Comparison of ENCODE assay signal across 21 mouse cellular contexts in genomic region chr9:36694276-36694675, GRCm38 (mm10). TPM values are rescaled to one million over a fixed set of nuclear protein-coding genes. Genes with fewer than 3 reads are reported as not detected.
"Had no signal": no experiment of that assay in that cellular context is flagged by ENCODE, and none has a peak within 500 bp of the region (broad histone marks: within the 10 kb centered on the region; RNA-seq: fewer than 3 reads in every experiment).

No protein-coding gene starts in this region.

- DNase-seq: lung, embryonic 14.5 days; right cerebral cortex, postnatal 14 days; thymus, adult 2 months; thymus, postnatal 25 days; thymus, postnatal 4 days had no signal

- H3K4me1 ChIP-seq: liver, embryonic 12.5 days; megakaryocyte, embryonic 14.5 days; midbrain, embryonic 13.5 days; midbrain, embryonic 15.5 days; neural tube, embryonic 12.5 days; stomach, embryonic 15.5 days had no signal

- H3K27me3 ChIP-seq: liver, embryonic 12.5 days; megakaryocyte, embryonic 14.5 days; midbrain, embryonic 13.5 days; midbrain, embryonic 15.5 days; neural tube, embryonic 12.5 days; stomach, embryonic 15.5 days had no signal

- H3K9ac ChIP-seq: liver, embryonic 12.5 days; liver, embryonic 14.5 days; lung, embryonic 14.5 days; midbrain, embryonic 13.5 days; midbrain, embryonic 15.5 days; neural tube, embryonic 12.5 days; stomach, embryonic 15.5 days had no signal

- ATAC-seq: liver, embryonic 12.5 days; midbrain, embryonic 13.5 days; midbrain, embryonic 15.5 days had no signal

- H3K27ac ChIP-seq: liver, embryonic 12.5 days; liver, embryonic 14.5 days; macrophage; midbrain, embryonic 13.5 days; midbrain, embryonic 15.5 days; neural tube, embryonic 12.5 days; stomach, embryonic 15.5 days; stomach, postnatal 0 days had no signal

- H3K4me2 ChIP-seq: liver, embryonic 12.5 days; lung, embryonic 14.5 days; midbrain, embryonic 11.5 days; midbrain, embryonic 13.5 days; midbrain, embryonic 15.5 days; neural tube, embryonic 12.5 days; stomach, embryonic 15.5 days had no signal

- H3K9me3 ChIP-seq: liver, embryonic 12.5 days; midbrain, embryonic 13.5 days; midbrain, embryonic 15.5 days; neural tube, embryonic 12.5 days; stomach, embryonic 15.5 days had no signal

- H3K4me3 ChIP-seq: liver, embryonic 12.5 days; megakaryocyte, embryonic 14.5 days; midbrain, embryonic 13.5 days; midbrain, embryonic 15.5 days; neural tube, embryonic 12.5 days; stomach, embryonic 15.5 days had no signal

- H3K36me3 ChIP-seq: liver, embryonic 12.5 days; midbrain, embryonic 13.5 days; midbrain, embryonic 15.5 days; neural tube, embryonic 12.5 days; stomach, embryonic 15.5 days had no signal

RNA-seq across cellular contexts. Expression of gene Acrv1, which starts 1.3 kb away (rescaled TPM):
- polyA plus RNA-seq: liver, adult 2 months; liver, embryonic 12.5 days; liver, embryonic 14.5 days; liver, embryonic 16.5 days; lung, embryonic 14.5 days; lung, embryonic 16.5 days; macrophage; midbrain, embryonic 11.5 days; midbrain, embryonic 13.5 days; midbrain, embryonic 15.5 days; midbrain, postnatal 0 days; neural tube, embryonic 12.5 days; neural tube, embryonic 14.5 days; spleen, adult 2 months; stomach, embryonic 15.5 days; stomach, postnatal 0 days had no signal

RNA-seq across cellular contexts. Expression of gene A630095E13Rik, which starts 51.1 kb away (rescaled TPM):
- polyA plus RNA-seq: liver, adult 2 months; liver, embryonic 12.5 days; liver, embryonic 14.5 days; liver, embryonic 16.5 days; lung, embryonic 14.5 days; lung, embryonic 16.5 days; macrophage; midbrain, embryonic 11.5 days; midbrain, embryonic 13.5 days; midbrain, embryonic 15.5 days; midbrain, postnatal 0 days; neural tube, embryonic 12.5 days; neural tube, embryonic 14.5 days; spleen, adult 2 months; stomach, embryonic 15.5 days; stomach, postnatal 0 days had no signal
